Mouse (Mus musculus) spleen, adult 2 months (tissue): ENCODE results near the gene Fam186b.

Experiments
- CTCF ChIP-seq: fragments of 200-500 bp; IDR thresholded peaks from 2 replicates; pipeline ENCODE4 v1.5.1; 2011; ENCODE audit warnings: mild to moderate bottlenecking, inconsistent platforms; ENCODE audit not compliant: insufficient read depth, insufficient read length, insufficient replicate concordance; ENCODE audit errors: extremely low read depth
- POLR2A ChIP-seq: fragments of 200-500 bp; IDR thresholded peaks from 2 replicates; pipeline ENCODE4 v1.6.1; 2011; ENCODE audit warnings: low read depth, low read length, inconsistent platforms

DNA sequence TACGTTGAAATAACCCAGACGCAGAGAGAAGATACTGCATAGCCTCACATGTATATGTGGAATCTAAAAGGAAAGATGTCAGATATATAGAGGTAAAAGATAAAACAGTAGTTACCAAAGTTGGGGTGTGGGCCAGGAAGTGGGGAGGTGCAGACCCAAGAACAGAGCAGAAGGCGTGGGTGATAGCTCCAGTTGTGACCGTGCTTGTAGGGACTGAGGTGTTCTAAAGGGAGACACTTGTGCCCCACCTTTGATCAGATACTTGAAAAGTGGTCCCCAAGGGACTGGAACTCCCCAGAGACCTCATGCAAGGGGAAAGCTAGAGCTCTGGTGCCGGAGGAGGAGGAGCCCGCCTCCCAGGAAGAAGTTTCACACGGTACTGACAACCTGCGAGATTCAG lies 19.6 kb downstream of the Fam186b start:
- TF ChIP-seq CTCF = no peak
- no peak for TF ChIP-seq POLR2A
